Mouse (Mus musculus): ENCODE measurements around the gene Rac2.

Rac2 gene

GRCm38 (mm10) chr15:78528726-78529411, 43.7 kb downstream of the Rac2 start:
- in situ Hi-C loops (cut with MboI, MseI) = loop anchor here in 1 of 2 experiments (25.0 kb wide), 1 partner anchor 542 kb away; no protein-coding TSS in a partner anchor

- in situ Hi-C loops (cut with MboI, MseI) = loop anchor here in 1 of 2 experiments (25.0 kb wide), 1 partner anchor 541 kb away; no protein-coding TSS in a partner anchor
Measured at GRCm38 (mm10) chr15:78527973-78528372, 44.6 kb downstream of the Rac2 start.

GRCm38 (mm10) chr15:78524163-78524562, 48.4 kb downstream of the Rac2 start:
- in situ Hi-C loops (cut with MboI, MseI) = no loop called here

- in situ Hi-C loops (cut with MboI, MseI) = no loop called here
Measured at GRCm38 (mm10) chr15:78521892-78522291, 50.7 kb downstream of the Rac2 start.

DNA sequence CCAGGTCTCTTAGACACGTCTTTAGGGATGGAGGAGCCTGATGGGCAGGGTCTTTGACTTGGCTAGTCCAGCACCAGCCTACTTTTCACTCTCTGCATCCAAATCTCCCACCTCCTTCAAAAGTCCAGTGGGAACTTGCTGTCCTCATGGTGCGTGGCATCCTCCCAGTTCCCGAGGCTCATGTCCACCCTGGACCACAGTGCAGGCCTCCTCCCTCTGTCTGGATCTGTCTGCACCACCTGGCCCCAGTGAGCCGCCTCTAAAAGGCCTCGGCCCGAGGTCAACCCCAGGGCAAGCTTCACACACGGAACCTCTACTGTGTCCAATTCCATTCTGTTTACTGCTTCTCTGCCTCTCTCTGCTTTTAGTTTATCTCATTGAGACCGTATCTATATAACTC, 51.3 kb downstream of the Rac2 start:
- in situ Hi-C loops (cut with MboI, MseI) = no loop called here

DNA sequence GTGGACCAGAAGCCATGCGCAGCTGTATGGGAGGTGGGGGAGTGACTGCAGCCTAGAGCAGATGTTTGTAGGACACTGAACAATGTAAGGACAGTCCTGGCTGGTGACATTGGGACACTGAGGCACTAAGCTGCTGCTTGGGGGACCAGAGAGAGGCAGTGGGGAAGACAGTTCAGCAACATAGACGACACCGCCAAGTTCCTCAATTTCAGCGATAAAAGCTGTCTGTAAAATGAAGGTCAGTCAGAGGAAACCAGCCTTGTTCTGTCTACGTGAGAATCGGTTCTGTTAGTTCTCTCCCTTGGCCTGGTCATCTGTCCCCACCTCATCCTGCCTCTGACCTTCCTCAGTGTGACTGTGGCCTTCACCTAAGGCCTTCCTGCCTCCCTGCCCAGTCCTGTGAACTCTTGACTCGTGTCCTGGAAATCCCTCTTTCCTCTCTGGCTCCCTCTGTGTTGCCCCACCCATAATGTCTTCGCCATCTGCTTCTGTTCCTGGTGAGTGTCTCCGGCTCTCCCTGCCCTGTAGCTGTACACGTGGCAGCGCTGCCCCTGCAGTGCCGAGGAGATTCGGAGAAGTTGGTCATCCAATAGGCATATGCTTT, 52.4 kb downstream of the Rac2 start:
- in situ Hi-C loops (cut with MboI, MseI) = no loop called here

GRCm38 (mm10) chr15:78518221-78518620, 54.4 kb downstream of the Rac2 start:
- in situ Hi-C loops (cut with MboI, MseI) = loop anchor here in 1 of 2 experiments (10.0 kb wide), 1 partner anchor 713 kb away; no protein-coding TSS in a partner anchor

DNA sequence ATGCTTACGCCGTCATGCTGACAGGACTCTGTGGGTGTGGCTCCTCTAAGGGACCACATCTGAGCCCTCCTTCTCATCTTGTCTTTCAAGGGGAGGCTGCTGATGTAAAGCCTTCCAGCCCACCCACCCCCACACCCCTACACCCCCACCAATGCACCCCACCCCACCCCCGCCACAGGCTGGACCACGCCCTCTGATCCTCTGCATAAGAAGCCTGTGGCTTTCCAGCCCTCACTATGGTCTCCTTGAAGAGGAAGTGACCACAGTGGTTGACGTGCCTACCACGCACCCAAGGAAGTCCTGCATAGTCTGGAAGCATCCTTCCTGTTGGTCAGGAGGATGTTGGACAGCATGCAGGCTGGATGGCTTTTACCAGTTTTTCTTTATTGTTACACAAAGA, 56.8 kb downstream of the Rac2 start:
- in situ Hi-C loops (cut with MboI, MseI) = loop anchor here in 1 of 2 experiments (10.0 kb wide), 1 partner anchor 711 kb away; no protein-coding TSS in a partner anchor

GRCm38 (mm10) chr15:78514393-78515146, 58.0 kb downstream of the Rac2 start:
- in situ Hi-C loops (cut with MboI, MseI) = loop anchor here in 1 of 2 experiments (10.0 kb wide), 1 partner anchor 710 kb away; no protein-coding TSS in a partner anchor

GRCm38 (mm10) chr15:78513019-78513418, 59.6 kb downstream of the Rac2 start:
- in situ Hi-C loops (cut with MboI, MseI) = loop anchor here in 1 of 2 experiments (10.0 kb wide), 1 partner anchor 708 kb away; no protein-coding TSS in a partner anchor

DNA sequence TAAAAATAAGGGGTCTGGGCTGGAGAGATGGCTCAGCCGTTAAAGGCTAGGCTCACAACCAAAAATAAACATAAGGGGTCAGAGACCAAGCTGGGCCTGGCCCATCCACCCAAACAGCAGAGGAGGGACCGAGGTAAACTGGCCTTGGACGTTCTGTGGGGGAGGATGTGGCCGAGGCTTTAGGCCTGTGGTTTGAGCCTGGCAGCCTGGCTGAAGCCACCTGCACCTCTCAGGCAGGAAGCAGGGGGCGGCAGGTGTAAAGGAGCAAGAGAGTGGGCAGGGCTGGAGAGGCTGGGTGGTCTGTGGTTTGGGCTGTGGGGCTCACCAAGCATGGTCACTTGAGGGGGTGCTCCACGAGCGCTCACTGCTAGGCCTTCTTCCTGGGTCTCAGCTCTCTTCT, 60.6 kb downstream of the Rac2 start:
- in situ Hi-C loops (cut with MboI, MseI) = loop anchor here in 1 of 2 experiments (10.0 kb wide), 1 partner anchor 707 kb away; no protein-coding TSS in a partner anchor

- in situ Hi-C loops (cut with MboI, MseI) = loop anchor here in 1 of 2 experiments (10.0 kb wide), 1 partner anchor 706 kb away; no protein-coding TSS in a partner anchor
Measured at GRCm38 (mm10) chr15:78510736-78511135, 61.8 kb downstream of the Rac2 start.

GRCm38 (mm10) chr15:78510121-78510576, 62.4 kb downstream of the Rac2 start:
- in situ Hi-C loops (cut with MboI, MseI) = loop anchor here in 1 of 2 experiments (10.0 kb wide), 1 partner anchor 705 kb away; no protein-coding TSS in a partner anchor

DNA sequence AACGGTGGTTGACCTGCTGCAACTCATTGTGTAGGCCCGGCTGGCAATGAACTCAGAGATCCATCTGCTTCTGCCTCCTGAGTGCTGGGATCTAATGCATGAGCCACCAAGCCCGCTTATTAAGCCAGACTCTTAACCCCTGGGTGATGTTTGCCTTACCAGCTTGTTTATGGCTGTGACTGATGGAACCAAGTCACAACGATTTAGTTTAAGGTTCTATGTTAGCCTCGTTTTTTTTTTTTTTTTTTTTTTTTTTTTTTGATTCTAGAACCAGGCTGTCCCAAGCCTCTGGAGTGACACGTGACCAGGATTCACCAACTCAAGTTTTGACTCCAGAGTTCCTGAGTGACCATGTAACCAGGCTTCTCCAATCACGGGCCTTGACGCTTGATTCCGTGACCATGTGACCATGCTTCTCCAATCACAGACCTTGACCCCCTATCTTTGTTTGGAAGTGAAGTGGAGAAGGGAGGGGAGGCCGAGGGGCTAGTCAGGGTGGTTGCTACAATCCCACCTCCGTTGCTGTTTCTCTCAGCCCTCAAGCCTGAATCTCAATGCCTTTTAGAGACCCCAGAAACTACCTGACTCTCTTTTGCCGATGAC, 63.2 kb downstream of the Rac2 start:
- in situ Hi-C loops (cut with MboI, MseI) = no loop called here
